Mouse (Mus musculus) liver, embryonic 14.5 days (tissue): ENCODE measurements around the gene Abca3. TPM values are rescaled to one million over a fixed set of nuclear protein-coding genes. Genes with fewer than 3 reads are reported as not detected.

Source experiments
- ATAC-seq: fragments of 200-750 bp; cut with Nextera tagmentation; 2 replicates; pipeline ENCODE4 v1.8.0; 2017; ENCODE audit warnings: moderate number of reproducible peaks, mild to moderate bottlenecking, moderate library complexity; ENCODE audit not compliant: insufficient read depth
- DNase-seq, 3 experiments: peaks; one replicate each; pipeline ENCODE4 v3.0.0-alpha.2; 2012 to 2013; ENCODE audit warnings: low read depth in 3 of 3, low spot score in 3 of 3
- H3K27ac ChIP-seq: fragments of 300-500 bp; sonication (generic); 2 replicates; pipeline ENCODE4 v1.5.1; 2014; ENCODE audit warnings: moderate library complexity, mild to moderate bottlenecking, control low read depth, inconsistent platforms
- H3K27me3 ChIP-seq: fragments of 300-500 bp; sonication (generic); 2 replicates; pipeline ENCODE4 v1.6.1; 2014; ENCODE audit warnings: mild to moderate bottlenecking, low read length, moderate library complexity; ENCODE audit not compliant: control insufficient read depth, insufficient read depth
- H3K36me3 ChIP-seq: fragments of 300-500 bp; sonication (generic); replicated peaks from 2 replicates; pipeline ENCODE4 v1.6.1; 2014; ENCODE audit warnings: low read depth; ENCODE audit not compliant: control insufficient read depth, insufficient read depth
- H3K4me1 ChIP-seq, 2 experiments: fragments of 200-500 bp in 1 of 2; fragments of 300-500 bp in 1 of 2; sonication (generic) in 1 of 2; replicated peaks; 2 replicates each; pipeline ENCODE4 v1.6.1; 2012 to 2014; ENCODE audit warnings: antibody characterized with exemption in 1 of 2, inconsistent platforms in 1 of 2, low read length in 1 of 2; ENCODE audit not compliant: control insufficient read depth in 2 of 2, insufficient read depth in 2 of 2
- H3K4me2 ChIP-seq: fragments of 300-500 bp; sonication (generic); 2 replicates; pipeline ENCODE4 v1.6.1; 2014; ENCODE audit warnings: low read depth, mild to moderate bottlenecking, control low read depth, moderate library complexity
- H3K4me3 ChIP-seq, 2 experiments: fragments of 200-500 bp in 1 of 2; fragments of 300-500 bp in 1 of 2; sonication (generic) in 1 of 2; 2 replicates each; pipeline ENCODE4 v1.5.1; 2012 to 2014; ENCODE audit warnings: low read depth in 2 of 2, low read length in 2 of 2, mild to moderate bottlenecking in 2 of 2, control low read depth in 1 of 2, inconsistent platforms in 1 of 2, moderate library complexity in 1 of 2; ENCODE audit not compliant: insufficient read depth in 1 of 2
- H3K9ac ChIP-seq: fragments of 300-500 bp; sonication (generic); replicated peaks from 2 replicates; pipeline ENCODE4 v1.6.1; 2014; ENCODE audit warnings: mild to moderate bottlenecking, control low read depth, moderate library complexity
- H3K9me3 ChIP-seq: fragments of 300-500 bp; sonication (generic); 2 replicates; pipeline ENCODE4 v1.6.1; 2016; ENCODE audit warnings: low read length, mixed read lengths; ENCODE audit not compliant: control insufficient read depth
- CTCF ChIP-seq: IDR thresholded peaks from 2 replicates; pipeline ENCODE4 v1.5.1; 2016; ENCODE audit warnings: antibody characterized with exemption, low read depth, control low read depth
- EP300 ChIP-seq: IDR thresholded peaks from 2 replicates; pipeline ENCODE4 v1.6.1; 2016; ENCODE audit warnings: antibody characterized with exemption, low read depth
- WGBS: fragments of 180-500 bp; shearing (Covaris S2); extraction: QIAGEN DNeasy Blood & Tissue Kit; methylation state at CpG from one replicate; pipeline ENCODE4 v1.1.7; 2014; ENCODE audit not compliant: insufficient replicate concordance; 5-methylcytosine and 5-hydroxymethylcytosine counted together
- polyA plus RNA-seq, 2 experiments: library from polyadenylated mRNA; depleted of rRNA in 1 of 2; stranded (reverse) in 1 of 2; unstranded in 1 of 2; fragments of >200 nt; fragmentation: Nextera tagmentation in 1 of 2; extraction: Ambion mirVana in 1 of 2; gene quantifications; 2 replicates each; pipeline versions ENCODE4 v1.2.1 to v1.2.3; 2012 to 2014

Gene Abca3
- polyA plus RNA-seq, 2 experiments, result 12.5 to 14.8 TPM

- ATAC-seq (no peak; the same call in 1 of the 2 replicates), DNase-seq (peak in 2 of 3 experiments; percentile 13 to 19)
- 9% methylated on average over 2 of the region's 2 CpGs for WGBS
- Histone ChIP-seq H3K9ac (no peak overlapping the region), H3K4me2 (no peak overlapping the region), H3K4me3 (no peak overlapping the region), H3K27me3 (no peaks in the 10 kb centered on the region), H3K9me3 (no peaks in the 10 kb centered on the region), H3K4me1 (no peaks in the 10 kb centered on the region), H3K27ac (no peak overlapping the region), H3K36me3 (peaks cover 59% of the 10 kb centered on the region)
- TF ChIP-seq CTCF (peak; percentile 82), EP300 (no peak)
Observed at GRCm38 (mm10) chr17:24389865-24390264, 38.1 kb downstream of the Abca3 start.

- no peaks in the 10 kb centered on the region for H3K9me3 ChIP-seq
- TF ChIP-seq CTCF, result peak; percentile 81
- no peak for TF ChIP-seq EP300
- H3K4me3 ChIP-seq, result no peak overlapping the region
- H3K27me3 ChIP-seq, result no peaks in the 10 kb centered on the region
- ATAC-seq (no peak), DNase-seq (no peak)
- no peak overlapping the region for H3K9ac ChIP-seq
- no peaks in the 10 kb centered on the region for H3K4me1 ChIP-seq
- H3K27ac ChIP-seq, result no peak overlapping the region
- WGBS, result 75% methylated on average over 8 of the region's 8 CpGs
- peaks cover 48% of the 10 kb centered on the region for H3K36me3 ChIP-seq
- no peak overlapping the region for H3K4me2 ChIP-seq
Observed at GRCm38 (mm10) chr17:24391149-24391548, 39.4 kb downstream of the Abca3 start.

GRCm38 (mm10) chr17:24393527-24393926 is 41.8 kb downstream of the Abca3 start:
- H3K36me3 ChIP-seq, result peaks cover 43% of the 10 kb centered on the region
- no peak overlapping the region for H3K4me2 ChIP-seq
- no peaks in the 10 kb centered on the region for H3K27me3 ChIP-seq
- H3K4me1 ChIP-seq, result no peaks in the 10 kb centered on the region
- H3K4me3 ChIP-seq, result no peak overlapping the region
- TF ChIP-seq CTCF, result no peak
- TF ChIP-seq EP300, result no peak
- WGBS, result 74% methylated on average over 4 of the region's 4 CpGs
- H3K27ac ChIP-seq, result no peak overlapping the region
- no peaks in the 10 kb centered on the region for H3K9me3 ChIP-seq
- ATAC-seq (no peak), DNase-seq (no peak)
- no peak overlapping the region for H3K9ac ChIP-seq

- TF ChIP-seq EP300, result no peak
- no peak for TF ChIP-seq CTCF
- Histone ChIP-seq H3K4me3 (no peak overlapping the region), H3K27ac (no peak overlapping the region), H3K9ac (no peak overlapping the region), H3K27me3 (no peaks in the 10 kb centered on the region), H3K9me3 (no peaks in the 10 kb centered on the region), H3K36me3 (peaks cover 42% of the 10 kb centered on the region), H3K4me1 (no peaks in the 10 kb centered on the region), H3K4me2 (no peak overlapping the region)
- ATAC-seq (no peak), DNase-seq (no peak)
- WGBS, result 86% methylated on average over 7 of the region's 7 CpGs
Observed at GRCm38 (mm10) chr17:24394456-24394855, 42.7 kb downstream of the Abca3 start.

GRCm38 (mm10) chr17:24402371-24402770 is 50.6 kb downstream of the Abca3 start:
- WGBS, result 73% methylated on average over 3 of the region's 3 CpGs
- H3K36me3 ChIP-seq, result peaks cover 77% of the 10 kb centered on the region
- DNase-seq, result no peak

More at GRCm38 (mm10) chr17:24402371-24402770, 50.6 kb downstream of the Abca3 start:
- ATAC-seq, result no peak
- Histone ChIP-seq H3K4me2 (no peak overlapping the region), H3K27me3 (no peaks in the 10 kb centered on the region), H3K9ac (no peak overlapping the region), H3K9me3 (no peaks in the 10 kb centered on the region), H3K4me1 (no peaks in the 10 kb centered on the region), H3K4me3 (no peak overlapping the region), H3K27ac (no peak overlapping the region)
- TF ChIP-seq EP300 (no peak), CTCF (no peak)
